Mouse (Mus musculus) kidney, embryonic 16.5 days (tissue): ENCODE data around the gene Dpp8. TPM values are rescaled to one million over a fixed set of nuclear protein-coding genes. Genes with fewer than 3 reads are reported as not detected.
"Not testable (repeated sequence)": the region's sequence is repeated elsewhere in the genome, so short reads cannot be mapped to it uniquely, and the experiment has no call there.

Experiments
- ATAC-seq: fragments of 200-750 bp; cut with Nextera tagmentation; 2 replicates; pipeline ENCODE4 v1.8.0; 2017; ENCODE audit warnings: moderate TSS enrichment; ENCODE audit not compliant: low FRiP score, low TSS enrichment
- H3K27ac ChIP-seq: fragments of 300-500 bp; sonication (generic); 2 replicates; pipeline ENCODE4 v1.5.1; 2014; ENCODE audit warnings: low read length
- H3K27me3 ChIP-seq: fragments of 300-500 bp; sonication (generic); 2 replicates; pipeline ENCODE4 v1.6.1; 2014; ENCODE audit warnings: low read length, control low read depth, mixed read lengths; ENCODE audit not compliant: insufficient read depth
- H3K36me3 ChIP-seq: fragments of 300-500 bp; sonication (generic); 2 replicates; pipeline ENCODE4 v1.6.1; 2014; ENCODE audit warnings: low read length, control low read depth, mixed read lengths; ENCODE audit not compliant: insufficient read depth
- H3K4me1 ChIP-seq: fragments of 300-500 bp; sonication (generic); 2 replicates; pipeline ENCODE4 v1.6.1; 2014; ENCODE audit warnings: low read length, control low read depth, mixed read lengths; ENCODE audit not compliant: insufficient read depth
- H3K4me2 ChIP-seq: fragments of 300-500 bp; sonication (generic); replicated peaks from 2 replicates; pipeline ENCODE4 v1.6.1; 2014; ENCODE audit warnings: low read depth, low read length
- H3K4me3 ChIP-seq: fragments of 300-500 bp; sonication (generic); 2 replicates; pipeline ENCODE4 v1.5.1; 2014; ENCODE audit warnings: mild to moderate bottlenecking, low read length
- H3K9ac ChIP-seq: fragments of 300-500 bp; sonication (generic); replicated peaks from 2 replicates; pipeline ENCODE4 v1.6.1; 2014; ENCODE audit warnings: low read length
- H3K9me3 ChIP-seq: fragments of 300-500 bp; sonication (generic); 2 replicates; pipeline ENCODE4 v1.6.1; 2016; ENCODE audit warnings: low read length, control low read depth
- WGBS: fragments of 180-500 bp; shearing (Covaris S2); extraction: QIAGEN DNeasy Blood & Tissue Kit; methylation state at CpG from one replicate; pipeline ENCODE4 v1.1.7; 2014; 5-methylcytosine and 5-hydroxymethylcytosine counted together
- polyA plus RNA-seq: library from polyadenylated mRNA; unstranded; fragments of >200 nt; fragmentation: Nextera tagmentation; extraction: Ambion mirVana; gene quantifications from 2 replicates; pipeline ENCODE4 v1.2.1, GENCODE M21; 2015

Gene Dpp8
- polyA plus RNA-seq, 1 experiment from 2014 or later, result 37.7 TPM

DNA sequence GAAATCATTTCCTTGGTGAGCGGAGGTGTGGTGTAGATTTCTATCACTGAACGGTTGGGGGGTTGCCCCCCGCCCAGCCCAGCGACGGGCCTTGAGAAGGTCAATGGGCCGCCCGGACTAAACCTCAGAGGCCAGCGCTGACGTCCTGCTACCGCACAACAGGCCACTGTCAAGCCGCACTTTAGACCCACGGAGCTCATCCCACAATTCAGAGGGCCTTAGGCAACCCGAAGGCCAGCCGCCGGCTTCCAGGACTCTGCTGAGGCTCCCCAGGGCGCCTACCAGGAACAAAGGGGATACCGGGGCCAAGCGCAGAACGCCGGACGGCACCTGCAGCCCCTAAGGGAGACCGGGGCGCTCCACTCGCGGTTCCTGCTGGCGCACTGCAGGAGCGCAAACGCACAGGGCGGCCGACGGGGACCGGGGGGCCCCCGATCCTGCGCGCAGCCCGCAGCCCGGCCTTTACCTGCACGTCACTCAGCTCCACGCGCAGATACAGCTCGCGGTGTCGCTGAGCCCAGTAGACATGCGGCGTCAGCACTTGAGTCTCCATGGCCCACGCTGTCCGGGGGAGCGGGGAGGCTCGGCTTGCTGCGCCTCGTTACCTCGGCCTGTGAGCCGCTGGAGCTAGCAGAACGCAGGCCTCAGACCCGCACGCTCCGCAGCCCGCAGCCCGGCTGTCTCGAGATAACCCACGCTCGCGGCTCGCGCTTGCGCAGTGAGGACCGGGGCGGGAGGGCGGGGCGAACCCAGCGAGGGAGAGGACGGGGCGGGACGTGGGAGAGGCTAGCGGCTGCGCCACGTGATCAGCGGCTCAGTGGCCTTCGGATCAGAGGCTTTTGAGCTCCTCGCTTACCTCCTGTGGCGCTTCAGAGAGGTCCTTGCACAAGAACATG is 11.0 kb upstream of the Dpp8 start, which contains the start of gene Hacd3:
Gene Hacd3 (minus strand): TSS at position 703 of the 896 bp plus-strand sequence.
- Histone ChIP-seq H3K9ac (peak within 1 kb of the TSS; percentile 93), H3K4me2 (peak within 1 kb of the TSS; percentile 73), H3K9me3 (no peaks in the 10 kb centered on the region), H3K4me3 (peak within 1 kb of the TSS; percentile 94), H3K36me3 (no peaks in the 10 kb centered on the region), H3K27ac (peak within 1 kb of the TSS; percentile 72), H3K27me3 (no peaks in the 10 kb centered on the region), H3K4me1 (peaks cover 19% of the 10 kb centered on the region)
- whole genome bisulfite sequencing, result under 1% methylated on average over 80 of the region's 81 CpGs
- ATAC-seq, result peak; percentile 94

DNA sequence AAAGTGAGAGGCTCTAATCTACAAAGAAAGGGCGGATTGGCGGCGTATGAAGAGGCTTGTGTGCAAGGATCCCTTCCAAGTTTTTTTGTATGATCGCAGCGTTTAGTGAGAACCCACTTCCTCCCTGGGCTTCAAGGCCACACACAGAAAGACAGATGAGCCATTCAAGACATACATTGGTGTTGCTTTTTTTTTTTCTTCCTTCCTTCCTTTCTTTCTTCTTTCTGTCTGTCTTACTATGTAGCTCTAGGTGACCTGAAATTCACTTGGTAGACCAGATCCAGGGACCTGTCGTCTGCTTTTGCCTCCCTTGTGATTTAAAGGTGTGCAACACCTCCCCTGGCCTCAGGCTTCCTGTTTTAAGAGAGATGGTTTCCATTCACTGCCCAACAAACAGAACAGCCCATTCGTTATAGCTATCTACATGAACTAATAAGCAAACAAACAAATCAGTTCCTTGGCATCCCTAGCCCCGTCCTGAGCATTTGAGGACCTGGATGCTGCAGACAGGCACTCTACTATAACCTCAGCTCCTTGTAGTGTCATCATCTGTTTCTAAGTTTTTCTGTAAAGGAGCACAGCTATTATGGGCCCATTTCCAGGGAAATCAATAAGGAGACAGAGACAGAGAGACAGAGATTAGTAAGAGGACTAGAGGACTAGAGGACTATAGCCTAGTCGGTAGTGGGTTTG is 10.2 kb upstream of the Dpp8 start:
- Histone ChIP-seq H3K4me1 (peaks cover 19% of the 10 kb centered on the region), H3K9me3 (no peaks in the 10 kb centered on the region), H3K27me3 (no peaks in the 10 kb centered on the region), H3K4me2 (peak overlapping the region; percentile 73), H3K36me3 (no peaks in the 10 kb centered on the region), H3K9ac (peak overlapping the region; percentile 93), H3K4me3 (peak overlapping the region; percentile 94), H3K27ac (peak overlapping the region; percentile 72; the same call in 1 of the 2 replicates)
- 14% methylated on average over 9 of the region's 9 CpGs for WGBS
- ATAC-seq, result peak; percentile 28; the same call in 1 of the 2 replicates

DNA sequence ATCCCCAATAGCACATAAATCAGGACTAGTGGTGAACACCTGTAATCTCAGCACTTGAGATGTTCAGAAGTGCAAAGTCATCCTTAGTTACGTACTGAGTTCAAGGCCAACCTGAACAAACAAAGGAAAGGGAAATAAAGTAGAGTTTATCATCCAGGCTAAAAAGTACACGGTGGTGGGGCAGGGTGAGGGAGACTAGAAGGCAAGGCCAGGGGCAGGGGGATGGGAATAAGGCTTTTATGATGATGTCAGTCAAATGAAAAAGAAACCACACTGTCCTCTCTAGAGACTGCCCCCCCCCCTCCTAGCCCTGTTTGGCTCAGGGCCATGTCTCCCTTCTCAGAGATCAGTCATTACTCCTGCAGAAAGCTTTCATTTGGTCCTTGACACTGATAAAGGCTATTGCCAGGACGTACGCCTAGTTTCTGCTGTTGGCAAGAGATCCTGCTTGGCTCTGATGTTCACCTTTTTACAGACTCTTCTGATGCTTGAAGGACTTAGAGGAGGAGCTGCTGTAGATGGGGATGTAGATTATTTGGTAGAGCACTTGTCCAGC is 9.6 kb upstream of the Dpp8 start:
- no peak for ATAC-seq
- H3K4me2 ChIP-seq, result no peak overlapping the region
- peak overlapping the region; percentile 93; the same call in 1 of the 2 replicates for H3K9ac ChIP-seq
- no peak overlapping the region for H3K27ac ChIP-seq
- 66% methylated on average over 4 of the region's 4 CpGs for WGBS
- no peak overlapping the region for H3K4me3 ChIP-seq
- peaks cover 19% of the 10 kb centered on the region for H3K4me1 ChIP-seq
- H3K9me3 ChIP-seq, result no peaks in the 10 kb centered on the region
- H3K27me3 ChIP-seq, result no peaks in the 10 kb centered on the region
- no peaks in the 10 kb centered on the region for H3K36me3 ChIP-seq

GRCm38 (mm10) chr9:65023447-65023846 is 8.8 kb upstream of the Dpp8 start:
- H3K4me3 ChIP-seq, result no peak overlapping the region
- no peak overlapping the region for H3K27ac ChIP-seq
- H3K4me1 ChIP-seq, result peaks cover 19% of the 10 kb centered on the region
- WGBS, result 94% methylated on average over 3 of the region's 3 CpGs
- no peaks in the 10 kb centered on the region for H3K36me3 ChIP-seq
- no peaks in the 10 kb centered on the region for H3K27me3 ChIP-seq
- H3K9ac ChIP-seq, result no peak overlapping the region
- ATAC-seq, result no peak
- no peak overlapping the region for H3K4me2 ChIP-seq
- H3K9me3 ChIP-seq, result no peaks in the 10 kb centered on the region

DNA sequence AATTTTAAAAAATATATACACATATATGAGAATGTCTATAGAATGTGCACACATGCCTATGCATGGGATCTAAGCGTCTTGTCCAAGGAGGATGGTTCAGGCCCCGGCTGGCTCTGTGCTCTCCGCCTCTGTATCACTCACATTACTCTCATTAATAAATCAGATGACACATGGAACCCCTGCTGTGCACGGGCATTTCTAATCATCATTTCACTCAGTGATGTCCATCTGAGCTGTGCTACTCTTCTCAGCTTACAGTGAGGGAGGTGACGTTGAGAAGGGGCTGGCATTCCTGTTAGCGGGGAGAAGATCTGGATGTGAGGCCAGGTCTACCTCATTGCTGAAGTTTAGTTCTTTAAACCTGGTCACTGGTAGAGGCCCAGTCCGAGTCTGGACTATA is 5.0 kb upstream of the Dpp8 start:
- Histone ChIP-seq H3K27me3 (no peaks in the 10 kb centered on the region), H3K36me3 (no peaks in the 10 kb centered on the region), H3K4me3 (no peak overlapping the region), H3K4me2 (no peak overlapping the region), H3K9me3 (no peaks in the 10 kb centered on the region), H3K4me1 (peaks cover 5% of the 10 kb centered on the region), H3K9ac (no peak overlapping the region), H3K27ac (no peak overlapping the region)
- ATAC-seq, result no peak
- WGBS, result 65% methylated on average over 7 of the region's 7 CpGs

GRCm38 (mm10) chr9:65028313-65028712 is 3.9 kb upstream of the Dpp8 start:
- no peak for ATAC-seq
- Histone ChIP-seq H3K9me3 (no peaks in the 10 kb centered on the region), H3K4me3 (no peak overlapping the region), H3K27ac (no peak overlapping the region), H3K4me2 (no peak overlapping the region), H3K9ac (no peak overlapping the region), H3K36me3 (no peaks in the 10 kb centered on the region), H3K4me1 (peaks cover 8% of the 10 kb centered on the region), H3K27me3 (no peaks in the 10 kb centered on the region)
- 91% methylated on average over 5 of the region's 5 CpGs for WGBS

DNA sequence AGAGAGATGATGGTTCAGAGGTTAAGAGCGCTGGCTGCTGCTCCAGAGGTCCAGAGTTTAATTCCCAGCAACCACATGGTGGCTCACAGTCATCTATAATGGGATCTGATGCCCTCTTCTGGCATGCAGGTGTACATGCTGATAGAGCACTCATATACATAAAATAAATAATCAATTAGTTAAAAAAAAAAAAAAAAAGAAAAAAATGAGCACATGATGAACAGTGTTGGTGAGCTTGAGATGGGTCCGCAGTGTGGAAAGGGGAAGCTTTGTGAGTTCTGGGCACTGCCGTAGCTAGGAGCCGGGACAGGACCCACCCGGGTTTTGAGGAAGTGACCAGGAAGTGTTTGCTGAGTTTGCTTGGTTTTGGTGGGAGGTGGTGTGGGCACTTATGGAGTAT is 859 bp upstream of the Dpp8 start:
- not testable (repeated sequence) for H3K4me3 ChIP-seq, H3K9me3 ChIP-seq, H3K4me2 ChIP-seq, ATAC-seq, H3K27ac ChIP-seq, H3K9ac ChIP-seq, H3K36me3 ChIP-seq, H3K27me3 ChIP-seq
- 78% methylated on average over 5 of the region's 5 CpGs for WGBS
- peaks cover 11% of the 10 kb centered on the region for H3K4me1 ChIP-seq

GRCm38 (mm10) chr9:65031894-65032268 is 333 bp upstream of the Dpp8 start:
- Histone ChIP-seq H3K9me3 (no peaks in the 10 kb centered on the region), H3K4me2 (peak overlapping the region; percentile 41), H3K27me3 (no peaks in the 10 kb centered on the region), H3K4me3 (peak overlapping the region; percentile 99), H3K36me3 (peaks cover 1% of the 10 kb centered on the region; the same call in 1 of the 2 replicates), H3K9ac (0 out of 2 replicates have a peak overlapping the region, but pooled peaks have one; percentile 99), H3K4me1 (peaks cover 11% of the 10 kb centered on the region), H3K27ac (no peak overlapping the region)
- 33% methylated on average over 4 of the region's 4 CpGs for WGBS
- no peak; the same call in 1 of the 2 replicates for ATAC-seq

GRCm38 (mm10) chr9:65036456-65036855 is 4.2 kb downstream of the Dpp8 start:
- Histone ChIP-seq H3K9ac (no peak overlapping the region), H3K9me3 (no peaks in the 10 kb centered on the region), H3K27me3 (no peaks in the 10 kb centered on the region), H3K4me3 (no peak overlapping the region), H3K4me2 (no peak overlapping the region), H3K4me1 (peaks cover 11% of the 10 kb centered on the region), H3K36me3 (peaks cover 36% of the 10 kb centered on the region), H3K27ac (no peak overlapping the region)
- WGBS, result 97% methylated on average over 1 of the region's 1 CpGs
- ATAC-seq, result no peak
